Mouse (Mus musculus) myocyte (in vitro differentiated cells): Measurements from ENCODE around the gene Olfr1252. TPM values are rescaled to one million over a fixed set of nuclear protein-coding genes. Genes with fewer than 3 reads are reported as not detected.

ENCODE experiments used
- H3K27me3 ChIP-seq: one replicate; pipeline ENCODE4 v1.6.1; 2011; ENCODE audit not compliant: control insufficient read depth, insufficient read depth, insufficient read length
- H3K36me3 ChIP-seq: one replicate; pipeline ENCODE4 v1.6.1; 2011; ENCODE audit not compliant: control insufficient read depth, insufficient read depth
- H3K4me2 ChIP-seq: one replicate; pipeline ENCODE4 v1.6.1; 2011; ENCODE audit warnings: low read depth, control low read depth
- H3K4me3 ChIP-seq: one replicate; pipeline ENCODE4 v1.5.1; 2011; ENCODE audit warnings: mild to moderate bottlenecking, control low read depth, moderate library complexity
- H3K79me2 ChIP-seq: one replicate; pipeline ENCODE4 v1.6.1; 2011; ENCODE audit not compliant: control insufficient read depth, insufficient read depth
- H3ac ChIP-seq: one replicate; pipeline ENCODE4 v1.6.1; 2011; ENCODE audit not compliant: control insufficient read depth, insufficient read length
- CEBPB ChIP-seq: IDR thresholded peaks from 2 replicates; pipeline ENCODE4 v1.6.1; 2011; ENCODE audit warnings: mild to moderate bottlenecking, moderate library complexity; ENCODE audit not compliant: poor library complexity, insufficient read depth, severe bottlenecking
- E2F4 ChIP-seq: IDR thresholded peaks from one replicate; pipeline ENCODE4 v1.6.1; 2011; ENCODE audit warnings: mild to moderate bottlenecking, control low read depth, moderate library complexity; ENCODE audit not compliant: insufficient read depth
- MAX ChIP-seq: IDR thresholded peaks from one replicate; pipeline ENCODE4 v1.6.1; 2011; ENCODE audit warnings: low read depth, mild to moderate bottlenecking, control low read depth
- MYOD1 ChIP-seq, 3 experiments: IDR thresholded peaks; one replicate each; pipeline ENCODE4 v1.6.1; 2011; ENCODE audit warnings: control low read depth in 2 of 3, low read depth in 2 of 3, mild to moderate bottlenecking in 2 of 3, moderate library complexity in 1 of 3; ENCODE audit not compliant: insufficient read length in 2 of 3, control insufficient read depth in 1 of 3
- MYOG ChIP-seq, 3 experiments: IDR thresholded peaks; one replicate each; pipeline ENCODE4 v1.6.1; 2011; ENCODE audit warnings: control low read depth in 2 of 3, low read depth in 2 of 3, mild to moderate bottlenecking in 2 of 3; ENCODE audit not compliant: insufficient read length in 2 of 3, control insufficient read depth in 1 of 3, insufficient read depth in 1 of 3
- POLR2A ChIP-seq: IDR thresholded peaks from one replicate; pipeline ENCODE4 v1.6.1; 2011; ENCODE audit warnings: low read depth, mild to moderate bottlenecking, control low read depth, moderate library complexity; ENCODE audit not compliant: insufficient read length
- POLR2AphosphoS2 ChIP-seq: IDR thresholded peaks from one replicate; pipeline ENCODE4 v1.6.1; 2011; ENCODE audit warnings: low read depth, control low read depth; ENCODE audit not compliant: insufficient read length
- REST ChIP-seq: IDR thresholded peaks from one replicate; pipeline ENCODE4 v1.6.1; 2011; ENCODE audit warnings: mild to moderate bottlenecking, control low read depth, moderate library complexity; ENCODE audit not compliant: insufficient read depth, insufficient read length
- SRF ChIP-seq: IDR thresholded peaks from one replicate; pipeline ENCODE4 v1.6.1; 2011; ENCODE audit warnings: low read depth; ENCODE audit not compliant: control insufficient read depth, insufficient read length
- TCF12 ChIP-seq: IDR thresholded peaks from one replicate; pipeline ENCODE4 v1.6.1; 2011; ENCODE audit warnings: mild to moderate bottlenecking, control low read depth; ENCODE audit not compliant: poor library complexity, insufficient read depth, severe bottlenecking
- TCF3 ChIP-seq: IDR thresholded peaks from one replicate; pipeline ENCODE4 v1.6.1; 2011; ENCODE audit warnings: low read depth, control low read depth; ENCODE audit not compliant: insufficient read length
- USF1 ChIP-seq: IDR thresholded peaks from one replicate; pipeline ENCODE4 v1.6.1; 2011; ENCODE audit warnings: low read depth, mild to moderate bottlenecking, control low read depth, moderate library complexity
- polyA plus RNA-seq: library from polyadenylated mRNA; unstranded; fragments of >200 nt; fragmentation: generic; extraction: Trizol; gene quantifications from one replicate; pipeline ENCODE4 v1.2.1, GENCODE M21; 2012; ENCODE audit warnings: missing spikeins

The Olfr1252 gene
- not detected for polyA plus RNA-seq

DNA sequence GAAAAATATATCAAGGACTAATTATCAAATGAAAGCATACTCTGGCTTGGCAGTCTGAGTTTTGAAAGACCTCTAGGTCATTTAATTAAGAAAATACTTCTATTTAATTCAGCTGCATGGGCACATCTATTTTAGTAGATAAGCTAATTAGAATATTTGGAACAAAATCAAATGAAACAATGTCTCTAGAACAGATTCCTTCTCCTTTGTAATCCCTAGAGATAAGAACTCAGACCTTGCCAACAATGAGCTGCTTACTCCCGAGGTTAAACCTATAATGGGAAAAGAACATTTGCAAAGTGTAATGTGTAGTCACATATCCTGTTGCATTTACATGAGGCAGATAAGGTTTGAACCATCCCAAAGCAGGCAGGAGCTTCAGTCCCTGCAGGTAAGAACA lies at the start of gene Olfr1252:
Gene Olfr1252, minus strand, starts transcription at position 101 of the 400 bp plus-strand sequence.
- TF ChIP-seq REST, result no peak
- no peak for TF ChIP-seq USF1
- TF ChIP-seq E2F4, result no peak
- no peak for TF ChIP-seq MYOG (IDR thresholded peaks at IDR 0.05; ENCODE audit: control insufficient read depth in 1 of 3, insufficient read depth in 1 of 3, insufficient read length in 2 of 3, low read depth in 2 of 3)
- no peak for TF ChIP-seq MYOD1 (IDR thresholded peaks at IDR 0.05; ENCODE audit: control insufficient read depth in 1 of 3, insufficient read length in 2 of 3, low read depth in 2 of 3)
- no peak for TF ChIP-seq SRF
- TF ChIP-seq CEBPB, result no peak
- no peak for TF ChIP-seq POLR2A
- no peak for TF ChIP-seq MAX
- no peak for TF ChIP-seq TCF3
- TF ChIP-seq TCF12, result no peak
- no peak for TF ChIP-seq POLR2AphosphoS2
- H3K4me2 ChIP-seq, result no peak within 1 kb of the TSS
- H3K27me3 ChIP-seq, result no peaks in the 10 kb centered on the region
- no peak within 1 kb of the TSS for H3K4me3 ChIP-seq
- no peaks in the 10 kb centered on the region for H3K79me2 ChIP-seq
- H3K36me3 ChIP-seq, result no peaks in the 10 kb centered on the region
- H3ac ChIP-seq, result no peak within 1 kb of the TSS

DNA sequence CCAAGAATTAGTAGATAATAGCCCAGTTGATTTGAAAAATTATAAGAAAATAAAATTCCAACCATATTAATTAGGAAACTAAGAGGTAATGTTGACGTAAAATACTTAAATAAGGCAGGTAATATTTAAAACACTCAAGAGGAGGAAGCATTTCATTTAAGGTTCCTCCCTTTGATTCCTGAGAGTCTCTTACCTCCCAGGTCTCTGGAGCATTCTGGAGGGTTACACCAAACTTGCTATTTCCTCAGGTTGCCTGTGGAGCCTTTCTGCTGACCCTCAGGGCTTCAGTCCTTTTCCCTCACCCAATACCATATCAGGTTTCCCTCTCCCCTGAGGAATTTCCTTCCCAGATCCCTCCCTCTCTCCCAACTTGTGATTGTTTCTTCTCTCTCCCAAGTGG lies 32.2 kb upstream of the Olfr1252 start, which contains the start of gene Olfr1253:
Gene Olfr1253, minus strand, starts transcription at position 101 of the 400 bp plus-strand sequence.
- Histone ChIP-seq H3K27me3 (no peaks in the 10 kb centered on the region), H3K4me2 (no peak within 1 kb of the TSS), H3K4me3 (no peak within 1 kb of the TSS), H3ac (no peak within 1 kb of the TSS), H3K79me2 (no peaks in the 10 kb centered on the region), H3K36me3 (no peaks in the 10 kb centered on the region)
- TF ChIP-seq CEBPB (no peak), MYOD1 (IDR thresholded peaks at IDR 0.05; ENCODE audit: control insufficient read depth in 1 of 3, insufficient read length in 2 of 3, low read depth in 2 of 3) (no peak), E2F4 (no peak), TCF12 (no peak), MAX (no peak), SRF (no peak), TCF3 (no peak), REST (no peak)

DNA sequence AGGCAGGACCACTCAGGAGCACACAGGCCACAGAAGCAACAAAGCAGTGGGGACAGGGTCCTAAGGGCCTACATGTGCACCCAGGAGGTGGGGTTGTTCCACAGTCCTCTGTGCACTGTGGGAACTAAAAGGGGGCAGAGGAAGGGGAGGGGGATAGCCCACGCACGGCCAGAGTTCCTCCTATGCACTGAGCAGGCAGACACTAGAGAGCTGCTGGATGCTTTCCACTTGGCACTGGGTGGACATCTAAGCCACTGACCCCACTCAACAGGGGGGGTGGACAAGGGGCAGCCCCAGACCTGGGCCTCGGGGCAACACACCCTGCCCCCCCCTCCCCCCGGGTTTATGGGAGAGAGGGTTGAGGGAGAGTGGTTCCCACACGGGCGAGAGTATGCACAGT lies 32.8 kb downstream of the Olfr1252 start:
- H3K79me2 ChIP-seq, result no peaks in the 10 kb centered on the region
- no peaks in the 10 kb centered on the region for H3K36me3 ChIP-seq
- TF ChIP-seq SRF (no peak), CEBPB (no peak), TCF12 (no peak), MYOG (IDR thresholded peaks at IDR 0.05; ENCODE audit: control insufficient read depth in 1 of 3, insufficient read depth in 1 of 3, insufficient read length in 2 of 3, low read depth in 2 of 3) (no peak), TCF3 (no peak), E2F4 (no peak), USF1 (no peak), POLR2A (no peak), REST (no peak), MYOD1 (IDR thresholded peaks at IDR 0.05; ENCODE audit: control insufficient read depth in 1 of 3, insufficient read length in 2 of 3, low read depth in 2 of 3) (no peak), POLR2AphosphoS2 (no peak), MAX (no peak)
- H3K4me3 ChIP-seq, result no peak overlapping the region
- no peak overlapping the region for H3K4me2 ChIP-seq
- no peak overlapping the region for H3ac ChIP-seq
- no peaks in the 10 kb centered on the region for H3K27me3 ChIP-seq

DNA sequence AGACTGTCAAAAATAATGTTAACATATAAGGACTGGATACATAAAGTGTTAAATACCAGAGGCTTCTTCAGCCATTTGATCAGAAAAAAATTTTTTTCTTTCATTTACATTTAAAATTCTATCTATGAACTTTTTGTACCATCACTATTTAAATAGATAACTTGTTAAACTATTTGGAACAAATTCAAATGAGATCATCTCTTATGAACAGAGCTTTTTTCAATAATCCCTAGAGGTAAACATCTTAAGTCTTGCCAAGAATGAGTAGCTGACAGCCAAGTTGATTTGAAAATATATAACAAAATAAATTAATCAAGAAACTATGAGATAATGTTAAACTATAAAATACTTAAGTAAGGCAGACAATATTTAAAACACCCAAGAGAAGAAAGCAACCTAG lies 53.0 kb downstream of the Olfr1252 start, which contains the start of gene Olfr1251:
Gene Olfr1251, minus strand, starts transcription at position 101 of the 400 bp plus-strand sequence.
- Histone ChIP-seq H3K27me3 (no peaks in the 10 kb centered on the region), H3K4me3 (no peak within 1 kb of the TSS)
- no peak for TF ChIP-seq POLR2A
- TF ChIP-seq SRF, result no peak
- TF ChIP-seq USF1, result no peak
- no peak for TF ChIP-seq MYOD1 (IDR thresholded peaks at IDR 0.05; ENCODE audit: control insufficient read depth in 1 of 3, insufficient read length in 2 of 3, low read depth in 2 of 3)
- TF ChIP-seq POLR2AphosphoS2, result no peak
- no peak for TF ChIP-seq MAX
- no peak for TF ChIP-seq CEBPB
- no peak for TF ChIP-seq MYOG (IDR thresholded peaks at IDR 0.05; ENCODE audit: control insufficient read depth in 1 of 3, insufficient read depth in 1 of 3, insufficient read length in 2 of 3, low read depth in 2 of 3)
- no peak for TF ChIP-seq TCF12
- TF ChIP-seq REST, result no peak
- TF ChIP-seq TCF3, result no peak
- TF ChIP-seq E2F4, result no peak

More for the DNA sequence above, 53.0 kb downstream of the Olfr1252 start, which contains the start of gene Olfr1251:
- Histone ChIP-seq H3K36me3 (peaks cover 11% of the 10 kb centered on the region), H3K79me2 (no peaks in the 10 kb centered on the region), H3K4me2 (no peak within 1 kb of the TSS), H3ac (no peak within 1 kb of the TSS)

Other genes with a start within 250 kb of the Olfr1252 start
- not detected for gene Olfr1241, start 237.9 kb downstream of the Olfr1252 start, polyA plus RNA-seq
- gene Olfr1242, start 226.7 kb downstream of the Olfr1252 start, polyA plus RNA-seq, result not detected
- not detected for gene Olfr1243, start 193.5 kb downstream of the Olfr1252 start, polyA plus RNA-seq
- not detected for gene Olfr1245, start 146.6 kb downstream of the Olfr1252 start, polyA plus RNA-seq
- not detected for gene Olfr1246, start 131.9 kb downstream of the Olfr1252 start, polyA plus RNA-seq
- gene Olfr1247, start 110.9 kb downstream of the Olfr1252 start, polyA plus RNA-seq, result not detected
- not detected for gene Olfr1248, start 106.8 kb downstream of the Olfr1252 start, polyA plus RNA-seq
- not detected for gene Olfr1249, start 90.0 kb downstream of the Olfr1252 start, polyA plus RNA-seq
- 0.04 TPM for gene Olfr1250, start 63.5 kb downstream of the Olfr1252 start, polyA plus RNA-seq
- 0.20 TPM for gene Olfr1251, start 53.1 kb downstream of the Olfr1252 start, polyA plus RNA-seq
- gene Olfr1253, start 32.1 kb upstream of the Olfr1252 start, polyA plus RNA-seq, result not detected
- not detected for gene Olfr1254, start 68.6 kb upstream of the Olfr1252 start, polyA plus RNA-seq
- gene Olfr1255, start 87.0 kb upstream of the Olfr1252 start, polyA plus RNA-seq, result not detected
- not detected for gene Olfr1256, start 116.5 kb upstream of the Olfr1252 start, polyA plus RNA-seq
- gene Olfr48, start 123.2 kb upstream of the Olfr1252 start, polyA plus RNA-seq, result not detected
- not detected for gene Olfr1257, start 153.4 kb upstream of the Olfr1252 start, polyA plus RNA-seq
- gene Olfr1258, start 202.3 kb upstream of the Olfr1252 start, polyA plus RNA-seq, result 0.17 TPM
- gene Olfr1259, start 223.7 kb upstream of the Olfr1252 start, polyA plus RNA-seq, result 0.59 TPM
- 0.05 TPM for gene Olfr1260, start 249.3 kb upstream of the Olfr1252 start, polyA plus RNA-seq